Mouse (Mus musculus) kidney, adult 2 months (tissue): ENCODE data around the gene Eml1.

ENCODE experiments used
- CTCF ChIP-seq: fragments of 200-500 bp; conservative IDR thresholded peaks from 2 replicates; pipeline ENCODE4 v1.5.1; 2011; ENCODE audit warnings: low read depth, mild to moderate bottlenecking, control low read depth, low read length, moderate library complexity, mixed read lengths; ENCODE audit not compliant: insufficient read depth, insufficient read length
- POLR2A ChIP-seq: fragments of 200-500 bp; IDR thresholded peaks from one replicate; pipeline ENCODE4 v1.6.1; 2011; ENCODE audit warnings: low read depth, low read length, control low read depth

GRCm38 (mm10) chr12:108372241-108372640 is 1.5 kb downstream of the Eml1 start:
- no peak for TF ChIP-seq CTCF
- TF ChIP-seq POLR2A, result no peak
